Mouse (Mus musculus): ENCODE data around the gene Obscn.

The Obscn gene

DNA sequence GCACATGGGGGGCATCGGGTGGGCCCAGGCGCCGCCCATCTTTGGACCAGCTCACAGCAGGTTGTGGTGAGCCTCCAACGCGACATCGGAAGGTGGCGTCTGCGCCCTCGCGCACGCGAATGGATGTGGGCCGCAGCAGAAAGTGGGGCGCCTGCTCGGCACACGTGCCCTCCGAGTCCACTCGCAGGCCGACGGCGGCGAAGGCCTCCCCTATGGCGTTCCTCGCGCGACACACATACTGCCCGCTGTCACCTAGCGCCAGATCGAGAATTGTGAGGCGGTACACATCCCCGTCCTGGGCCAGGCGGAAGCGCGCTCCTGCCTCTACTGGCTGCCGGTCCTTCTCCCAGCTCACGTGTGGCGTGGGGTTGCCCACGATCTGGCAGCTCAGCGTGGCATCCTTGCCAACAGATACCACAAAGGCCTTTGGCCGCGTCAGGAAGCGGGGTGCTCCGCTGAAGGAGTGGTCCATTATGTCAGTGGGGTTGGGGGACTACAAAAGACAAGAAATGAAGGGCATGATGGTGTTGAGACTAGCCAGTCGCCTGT lies at the start of gene Obscn:
TSS of gene Obscn (minus strand) at position 499 of the 549 bp plus-strand sequence.
- no peak for DNase-seq (ENCODE audit: low spot score)

DNA sequence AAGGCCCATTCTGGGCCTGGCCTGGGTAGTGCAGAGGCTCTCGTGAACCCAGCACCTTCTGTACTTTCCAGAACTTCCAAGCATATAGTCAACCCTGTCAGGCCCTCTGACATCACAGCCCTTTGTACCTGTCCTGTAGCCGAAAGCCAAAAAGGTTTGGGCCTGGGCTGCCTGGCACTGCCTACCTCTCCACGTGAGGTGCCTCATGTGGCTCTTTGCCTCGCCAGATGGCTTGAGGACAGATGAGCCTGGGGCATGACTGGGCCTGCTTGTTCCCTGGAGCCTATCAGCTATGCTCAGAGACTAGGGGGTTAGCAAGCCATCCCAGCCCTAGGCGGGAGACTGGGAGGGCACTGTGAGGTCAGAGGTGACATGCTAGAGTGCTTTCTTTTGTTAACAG lies 49.3 kb upstream of the Obscn start:
- DNase-seq (ENCODE audit: low spot score) = no peak

DNA sequence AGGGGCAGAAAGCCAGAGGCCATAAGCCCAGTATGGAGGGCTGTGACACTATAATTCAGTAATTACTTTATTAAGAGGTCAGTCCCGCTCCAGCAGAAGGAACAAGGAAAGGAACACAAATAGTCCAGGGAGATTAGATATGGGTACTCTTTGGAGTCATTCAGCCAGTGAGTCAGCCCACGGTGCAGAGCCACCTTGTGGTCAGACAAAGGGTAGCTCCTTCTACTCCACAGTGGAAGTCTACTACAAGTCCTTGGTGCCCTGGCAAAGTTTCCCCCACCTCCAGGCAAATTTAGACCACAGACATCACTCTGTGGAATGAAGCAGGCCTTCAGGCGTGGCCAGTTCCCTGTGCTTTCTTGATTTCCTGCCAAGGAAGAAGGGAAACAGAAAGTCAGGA lies 47.6 kb upstream of the Obscn start:
- no peak for DNase-seq (ENCODE audit: low spot score)

- DNase-seq (ENCODE audit: low spot score) = no peak
Observed at GRCm38 (mm10) chr11:59182864-59183331, 46.7 kb upstream of the Obscn start, which contains the start of gene Gjc2. Gene Gjc2, minus strand, starts transcription at chr11:59183213.

DNA sequence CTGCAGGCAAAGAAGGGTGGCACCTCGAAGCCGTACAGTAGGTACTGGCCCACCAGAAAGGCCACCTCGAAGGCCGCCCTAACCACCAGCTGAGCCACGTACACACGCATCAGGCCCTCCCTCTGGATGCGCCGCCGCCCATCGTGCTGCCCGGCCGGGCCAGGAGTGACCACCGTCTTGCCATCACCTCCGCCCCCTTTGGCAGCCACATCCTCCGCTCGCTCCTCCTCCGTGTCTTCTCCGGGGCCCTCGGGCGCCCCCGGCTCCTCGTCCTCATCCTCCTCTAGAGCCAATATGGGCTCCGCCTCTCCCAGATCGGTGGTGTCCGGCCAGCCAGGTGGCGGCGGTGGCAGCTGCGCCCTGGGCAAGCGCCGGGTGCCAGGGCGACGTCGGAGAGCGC lies 40.7 kb upstream of the Obscn start:
- no peak for DNase-seq (ENCODE audit: low spot score)

GRCm38 (mm10) chr11:59176475-59176874 lies 40.3 kb upstream of the Obscn start:
- no peak for DNase-seq (ENCODE audit: low spot score)

- DNase-seq (ENCODE audit: low spot score) = no peak
Observed at GRCm38 (mm10) chr11:59174189-59174838, 38.1 kb upstream of the Obscn start.

- no peak for DNase-seq (ENCODE audit: low spot score)
Observed at GRCm38 (mm10) chr11:59170549-59170948, 34.3 kb upstream of the Obscn start.

GRCm38 (mm10) chr11:59169807-59170206 lies 33.6 kb upstream of the Obscn start:
- no peak for DNase-seq (ENCODE audit: low spot score)

- no peak for DNase-seq (ENCODE audit: low spot score)
Observed at GRCm38 (mm10) chr11:59165616-59166241, 29.5 kb upstream of the Obscn start.

GRCm38 (mm10) chr11:59164384-59164783 lies 28.2 kb upstream of the Obscn start:
- DNase-seq (ENCODE audit: low spot score) = no peak

GRCm38 (mm10) chr11:59163255-59164236 lies 27.3 kb upstream of the Obscn start, which contains the start of gene Iba57:
Gene Iba57, minus strand, starts transcription at chr11:59163739.
- peak; percentile 98 for DNase-seq (ENCODE audit: low spot score)

- DNase-seq (ENCODE audit: low spot score) = no peak
Observed at GRCm38 (mm10) chr11:59162443-59163254, 26.4 kb upstream of the Obscn start.

DNA sequence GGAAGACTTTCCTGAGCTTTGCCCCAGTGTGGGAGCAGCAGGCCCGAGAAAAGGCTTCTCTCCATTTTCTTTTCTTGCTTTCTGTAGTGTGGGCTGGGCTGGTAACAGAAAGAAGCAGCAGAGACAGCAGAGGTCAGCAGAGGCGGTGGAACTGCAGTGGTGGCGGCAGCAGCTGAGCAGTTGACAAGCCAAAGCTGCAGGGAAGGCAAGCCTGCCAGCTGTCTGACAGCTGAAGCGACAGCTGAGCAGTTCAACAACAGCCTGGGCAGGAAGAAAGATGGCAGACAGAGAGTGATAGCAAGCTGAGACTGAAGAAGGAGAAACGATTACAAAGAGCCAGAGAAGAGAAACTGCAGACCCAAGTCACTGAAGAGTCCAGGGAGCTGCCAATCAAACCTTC lies 25.2 kb upstream of the Obscn start:
- no peak for DNase-seq (ENCODE audit: low spot score)

DNA sequence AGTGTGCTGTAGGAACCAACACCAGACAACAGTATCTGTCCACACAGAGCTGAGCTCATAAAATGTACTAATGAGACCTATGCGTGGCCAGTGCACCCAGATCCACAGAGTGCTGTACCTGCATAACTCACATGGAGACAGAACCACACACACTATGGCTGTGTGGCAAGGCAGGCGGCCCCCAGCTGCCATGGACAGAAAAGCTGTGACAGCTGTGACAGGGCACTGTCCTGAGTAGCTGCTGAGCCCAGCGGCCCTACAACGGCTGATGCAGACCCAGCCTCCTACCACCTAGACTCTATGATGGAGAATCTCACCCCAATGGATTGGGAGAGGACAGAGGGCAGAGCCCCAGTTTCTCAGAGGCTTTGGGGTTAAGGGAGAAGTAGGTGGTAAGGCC lies 23.4 kb upstream of the Obscn start:
- no peak for DNase-seq (ENCODE audit: low spot score)

DNA sequence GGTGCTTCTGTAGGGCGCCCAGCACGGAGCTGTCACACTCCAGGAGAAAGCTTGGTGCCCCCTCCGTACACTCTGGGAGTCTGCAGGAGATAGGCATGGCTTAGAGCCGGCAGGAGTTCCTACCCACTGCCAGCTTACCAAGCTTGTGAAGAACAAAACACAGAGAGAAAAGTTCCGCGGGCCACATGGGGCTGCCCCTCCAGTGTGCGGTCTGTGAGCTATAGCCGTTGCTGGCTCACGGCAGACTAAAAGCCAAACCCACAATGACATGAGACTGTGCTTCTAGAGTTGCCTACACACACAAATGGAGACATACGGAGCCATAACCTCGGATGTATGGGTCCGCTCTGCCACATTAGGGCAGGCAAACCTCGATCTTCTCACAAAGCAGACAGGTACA lies 22.9 kb upstream of the Obscn start:
- no peak for DNase-seq (ENCODE audit: low spot score)

DNA sequence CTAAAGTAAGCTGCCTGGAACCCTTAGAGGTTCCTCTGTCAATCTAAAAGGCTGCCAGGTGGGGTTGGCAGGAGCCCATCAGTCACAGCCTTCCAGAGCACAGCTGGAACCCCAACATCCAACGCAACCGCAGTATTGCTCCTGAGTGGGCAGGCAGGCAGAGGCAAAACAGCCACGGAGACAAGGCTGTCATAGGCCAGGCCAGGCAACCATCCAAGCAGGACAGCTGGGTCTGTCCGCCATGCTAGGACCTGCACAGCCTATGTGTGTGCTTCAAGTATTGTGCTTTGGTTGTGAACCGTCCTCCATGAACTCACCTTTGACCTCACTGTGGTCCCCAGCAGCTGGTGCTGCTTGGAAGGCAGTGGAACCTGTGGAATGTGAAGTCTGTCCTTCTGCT lies 19.7 kb upstream of the Obscn start:
- DNase-seq (ENCODE audit: low spot score) = no peak

DNA sequence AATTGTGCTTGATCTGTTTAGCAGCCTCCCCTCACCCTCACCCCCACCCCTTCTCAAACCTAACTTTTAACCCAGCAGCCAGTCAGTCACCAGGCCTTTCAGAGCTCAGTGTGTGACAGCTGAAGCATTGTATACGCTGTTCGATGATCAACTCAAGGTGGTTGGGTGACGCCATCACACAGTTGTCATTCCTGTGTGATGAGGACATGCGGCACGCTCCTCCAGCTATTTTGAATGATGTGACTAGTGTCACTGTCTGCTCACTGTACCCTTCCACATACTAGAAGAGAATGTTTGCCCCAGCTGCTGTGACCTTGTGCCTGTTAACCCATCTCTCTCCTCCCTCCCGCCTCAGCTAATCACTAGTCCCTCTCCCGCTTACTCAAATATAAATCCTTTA lies 18.0 kb upstream of the Obscn start:
- DNase-seq (ENCODE audit: low spot score) = no peak

- DNase-seq (ENCODE audit: low spot score) = no peak
Observed at GRCm38 (mm10) chr11:59151729-59152128, 15.5 kb upstream of the Obscn start.

- no peak for DNase-seq (ENCODE audit: low spot score)
Observed at GRCm38 (mm10) chr11:59149302-59149701, 13.1 kb upstream of the Obscn start.

DNA sequence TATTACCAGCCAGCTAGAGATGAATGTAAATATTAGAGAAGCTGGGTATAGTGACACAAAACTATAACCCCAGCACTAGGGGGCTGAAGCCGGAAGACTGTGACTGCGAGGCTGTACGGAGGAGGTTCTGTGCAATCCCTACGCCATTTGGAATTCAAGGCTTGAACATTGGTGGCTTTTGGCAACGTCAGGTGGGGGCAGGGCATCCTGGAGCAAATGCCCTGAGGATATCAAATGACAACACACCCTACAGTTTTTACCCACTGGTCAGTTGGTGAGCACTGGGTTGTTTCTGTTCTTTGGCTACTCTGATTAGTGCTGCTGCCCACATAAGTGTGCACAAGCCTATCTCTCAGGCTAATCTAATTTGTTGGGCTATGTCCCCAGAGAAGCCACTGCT lies 6.8 kb upstream of the Obscn start:
- no peak for DNase-seq (ENCODE audit: low spot score)
